Mouse (Mus musculus): ENCODE results near the gene Zfp385b. TPM values are rescaled to one million over a fixed set of nuclear protein-coding genes. Genes with fewer than 3 reads are reported as not detected.

The Zfp385b gene
- total RNA-seq, 2 experiments from 2014 or later: 2.7 to 2.9 TPM

- no peak for DNase-seq (ENCODE audit: low spot score in 2 of 2)
Observed at GRCm38 (mm10) chr2:77790846-77791245, 28.6 kb downstream of the Zfp385b start.

- DNase-seq (ENCODE audit: low spot score in 2 of 2): no peak
Observed at GRCm38 (mm10) chr2:77790295-77790694, 29.1 kb downstream of the Zfp385b start.

- DNase-seq (ENCODE audit: low spot score in 2 of 2): no peak
Observed at GRCm38 (mm10) chr2:77781390-77781789, 38.0 kb downstream of the Zfp385b start.

- DNase-seq (ENCODE audit: low spot score in 2 of 2): no peak
Observed at GRCm38 (mm10) chr2:77777781-77778180, 41.7 kb downstream of the Zfp385b start.

- no peak for DNase-seq (ENCODE audit: low spot score in 2 of 2)
Observed at GRCm38 (mm10) chr2:77777047-77777686, 42.3 kb downstream of the Zfp385b start.

GRCm38 (mm10) chr2:77775247-77775880, 44.1 kb downstream of the Zfp385b start:
- DNase-seq (ENCODE audit: low spot score in 2 of 2): no peak

GRCm38 (mm10) chr2:77770056-77770697, 49.3 kb downstream of the Zfp385b start:
- DNase-seq (ENCODE audit: low spot score in 2 of 2): no peak

GRCm38 (mm10) chr2:77768321-77768886, 51.0 kb downstream of the Zfp385b start:
- DNase-seq (ENCODE audit: low spot score in 2 of 2): no peak

GRCm38 (mm10) chr2:77761967-77762366, 57.5 kb downstream of the Zfp385b start:
- no peak for DNase-seq (ENCODE audit: low spot score in 2 of 2)

GRCm38 (mm10) chr2:77758403-77759071, 60.9 kb downstream of the Zfp385b start:
- DNase-seq (ENCODE audit: low spot score in 2 of 2): no peak

GRCm38 (mm10) chr2:77752491-77752890, 66.9 kb downstream of the Zfp385b start:
- no peak for DNase-seq (ENCODE audit: low spot score in 2 of 2)

GRCm38 (mm10) chr2:77749631-77750030, 69.8 kb downstream of the Zfp385b start:
- no peak for DNase-seq (ENCODE audit: low spot score in 2 of 2)

- DNase-seq (ENCODE audit: low spot score in 2 of 2): no peak
Observed at GRCm38 (mm10) chr2:77746417-77746816, 73.0 kb downstream of the Zfp385b start.

GRCm38 (mm10) chr2:77745246-77745645, 74.2 kb downstream of the Zfp385b start:
- DNase-seq (ENCODE audit: low spot score in 2 of 2): no peak

GRCm38 (mm10) chr2:77742359-77742758, 77.1 kb downstream of the Zfp385b start:
- DNase-seq (ENCODE audit: low spot score in 2 of 2): no peak

- no peak for DNase-seq (ENCODE audit: low spot score in 2 of 2)
Observed at GRCm38 (mm10) chr2:77730196-77730595, 89.2 kb downstream of the Zfp385b start.

- DNase-seq (ENCODE audit: low spot score in 2 of 2): no peak
Observed at GRCm38 (mm10) chr2:77726798-77727197, 92.6 kb downstream of the Zfp385b start.

- DNase-seq (ENCODE audit: low spot score in 2 of 2): no peak
Observed at GRCm38 (mm10) chr2:77720806-77721205, 98.6 kb downstream of the Zfp385b start.

- DNase-seq (ENCODE audit: low spot score in 2 of 2): no peak
Observed at GRCm38 (mm10) chr2:77716367-77716766, 103.1 kb downstream of the Zfp385b start.

GRCm38 (mm10) chr2:77713886-77714285, 105.6 kb downstream of the Zfp385b start:
- DNase-seq (ENCODE audit: low spot score in 2 of 2): no peak

- no peak for DNase-seq (ENCODE audit: low spot score in 2 of 2)
Observed at GRCm38 (mm10) chr2:77711751-77712150, 107.7 kb downstream of the Zfp385b start.
